Mouse (Mus musculus): ENCODE results near the gene Vmn1r87. TPM values are rescaled to one million over a fixed set of nuclear protein-coding genes. Genes with fewer than 3 reads are reported as not detected.

Gene Vmn1r87
- not detected for total RNA-seq (2023)

GRCm38 (mm10) chr7:13140057-13140456 lies at the start of gene Vmn1r87:
Vmn1r87 (minus strand) TSS chr7:13140157.

GRCm38 (mm10) chr7:13159268-13159667 lies 19.3 kb upstream of the Vmn1r87 start, which contains the start of gene Vmn1r88:
Vmn1r88 (plus strand) TSS chr7:13159568.

GRCm38 (mm10) chr7:13119817-13120216 lies 20.1 kb downstream of the Vmn1r87 start, which contains the start of gene Vmn1r86:
Vmn1r86 (minus strand) TSS chr7:13119917.

GRCm38 (mm10) chr7:13095073-13095472 lies 44.9 kb downstream of the Vmn1r87 start, which contains the start of gene Vmn1r85:
Vmn1r85 (minus strand) TSS chr7:13095173.

Other genes starting within 250 kb of the Vmn1r87 start
- gene Zscan22, start 242.3 kb downstream of the Vmn1r87 start, total RNA-seq (2023), result 1 to 10 TPM; 5.5 to 6.7 TPM
- 100 to 1,000 TPM; 779 to 842 TPM for gene Rps5, start 217.9 kb downstream of the Vmn1r87 start, total RNA-seq (2023)
- gene Rnf225, start 212.7 kb downstream of the Vmn1r87 start, total RNA-seq (2023), result under 1 TPM; 0.33 to 0.40 TPM
- 1 to 10 TPM; 2.4 to 3.3 TPM for gene Zfp324, start 174.3 kb downstream of the Vmn1r87 start, total RNA-seq (2023)
- 1 to 10 TPM; 3.0 to 4.6 TPM for gene Zfp446, start 162.3 kb downstream of the Vmn1r87 start, total RNA-seq (2023)
- not detected for gene Slc27a5, start 142.0 kb downstream of the Vmn1r87 start, total RNA-seq (2023)
- 100 to 1,000 TPM; 166 to 184 TPM for gene Trim28, start 141.0 kb downstream of the Vmn1r87 start, total RNA-seq (2023)
- 10 to 100 TPM; 14.6 to 15.6 TPM for gene Zbtb45, start 130.1 kb downstream of the Vmn1r87 start, total RNA-seq (2023)
- gene Chmp2a, start 105.3 kb downstream of the Vmn1r87 start, total RNA-seq (2023), result 100 to 1,000 TPM; 146 to 163 TPM
- 10 to 100 TPM; 86.2 to 93.4 TPM for gene Ube2m, start 101.9 kb downstream of the Vmn1r87 start, total RNA-seq (2023)
- 1 to 10 TPM in 1 of 2 experiments, under 1 TPM in 1; 0.46 to 1.4 TPM for gene Mzf1, start 85.4 kb downstream of the Vmn1r87 start, total RNA-seq (2023)
- gene Vmn1r85, start 45.0 kb downstream of the Vmn1r87 start, total RNA-seq (2023), result not detected
- not detected for gene Vmn1r86, start 20.2 kb downstream of the Vmn1r87 start, total RNA-seq (2023)
- under 1 TPM; 0.07 to 0.11 TPM for gene Vmn1r88, start 19.4 kb upstream of the Vmn1r87 start, total RNA-seq (2023)
- not detected for gene Vmn1r89, start 72.9 kb upstream of the Vmn1r87 start, total RNA-seq (2023)
- 10 to 100 TPM; 67.4 to 83.8 TPM for gene Lig1, start 137.1 kb upstream of the Vmn1r87 start, total RNA-seq (2023)
- gene Zswim9, start 138.6 kb upstream of the Vmn1r87 start, total RNA-seq (2023), result 1 to 10 TPM; 1.5 to 2.1 TPM
- gene Pla2g4c, start 184.5 kb upstream of the Vmn1r87 start, total RNA-seq (2023), result 1 to 10 TPM; 2.5 to 2.9 TPM